Mouse (Mus musculus) heart, embryonic 11.5 days (tissue): ENCODE data around the gene Nr1h4. TPM values are rescaled to one million over a fixed set of nuclear protein-coding genes. Genes with fewer than 3 reads are reported as not detected.

Experiments used
- ATAC-seq: fragments of 200-750 bp; cut with Nextera tagmentation; replicated peaks from 2 replicates; pipeline ENCODE4 v1.8.0; 2017; ENCODE audit warnings: moderate library complexity; ENCODE audit not compliant: insufficient number of reproducible peaks, low FRiP score, low TSS enrichment
- H3K27ac ChIP-seq: fragments of 300-500 bp; sonication (generic); 2 replicates; pipeline ENCODE4 v1.5.1; 2014; ENCODE audit warnings: mild to moderate bottlenecking, low read depth, low read length
- H3K27me3 ChIP-seq: fragments of 300-500 bp; sonication (generic); 2 replicates; pipeline ENCODE4 v1.6.1; 2014; ENCODE audit warnings: mild to moderate bottlenecking, low read length, mixed read lengths; ENCODE audit not compliant: control insufficient read depth, insufficient read depth
- H3K36me3 ChIP-seq: fragments of 300-500 bp; sonication (generic); 2 replicates; pipeline ENCODE4 v1.6.1; 2014; ENCODE audit warnings: mild to moderate bottlenecking, low read length, moderate library complexity, mixed read lengths; ENCODE audit not compliant: control insufficient read depth, insufficient read depth
- H3K4me1 ChIP-seq: fragments of 300-500 bp; sonication (generic); 2 replicates; pipeline ENCODE4 v1.6.1; 2014; ENCODE audit warnings: low read length; ENCODE audit not compliant: control insufficient read depth, insufficient read depth
- H3K4me2 ChIP-seq: fragments of 300-500 bp; sonication (generic); 2 replicates; pipeline ENCODE4 v1.6.1; 2014; ENCODE audit warnings: mild to moderate bottlenecking, moderate library complexity
- H3K4me3 ChIP-seq: fragments of 300-500 bp; sonication (generic); 2 replicates; pipeline ENCODE4 v1.5.1; 2014; ENCODE audit warnings: low read depth, low read length
- H3K9ac ChIP-seq: fragments of 300-500 bp; sonication (generic); 2 replicates; pipeline ENCODE4 v1.6.1; 2014; ENCODE audit warnings: mild to moderate bottlenecking, low read depth, low read length, moderate library complexity
- H3K9me3 ChIP-seq: fragments of 300-500 bp; sonication (generic); replicated peaks from 2 replicates; pipeline ENCODE4 v1.6.1; 2016; ENCODE audit warnings: low read length; ENCODE audit not compliant: control insufficient read depth
- WGBS: fragments of 180-500 bp; shearing (Covaris S2); extraction: QIAGEN DNeasy Blood & Tissue Kit; methylation state at CpG from one replicate; pipeline ENCODE4 v1.1.7; 2014; ENCODE audit not compliant: insufficient replicate concordance; 5-methylcytosine and 5-hydroxymethylcytosine counted together
- polyA plus RNA-seq: library from polyadenylated mRNA; unstranded; fragments of >200 nt; fragmentation: Nextera tagmentation; extraction: Ambion mirVana; gene quantifications from 2 replicates; pipeline ENCODE4 v1.2.1, GENCODE M21; 2014

The Nr1h4 gene
- polyA plus RNA-seq, 1 experiment from 2014 or later, result 0.97 TPM

DNA sequence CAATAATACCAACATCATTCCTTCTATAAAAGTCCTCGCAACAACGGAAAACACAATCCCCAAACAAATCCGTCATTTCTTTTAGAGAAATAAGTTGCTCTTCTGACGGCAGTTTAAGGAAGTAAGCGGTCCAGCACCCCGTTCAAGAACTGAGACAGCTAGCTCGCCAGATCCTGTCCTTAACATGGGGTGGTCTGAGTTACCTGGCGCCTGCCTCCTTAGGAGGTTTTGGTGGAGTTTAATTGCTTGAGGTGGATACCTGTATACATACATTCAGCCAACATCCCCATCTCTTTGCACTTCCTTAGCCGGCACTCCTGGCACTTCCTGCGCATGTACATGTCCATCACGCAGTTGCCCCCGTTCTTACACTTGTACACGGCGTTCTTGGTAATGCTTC lies 50.3 kb downstream of the Nr1h4 start:
- H3K9ac ChIP-seq, result no peak overlapping the region
- H3K36me3 ChIP-seq, result no peaks in the 10 kb centered on the region
- no peak for ATAC-seq
- H3K9me3 ChIP-seq, result no peaks in the 10 kb centered on the region
- H3K4me3 ChIP-seq, result no peak overlapping the region
- H3K27ac ChIP-seq, result no peak overlapping the region
- no peaks in the 10 kb centered on the region for H3K4me1 ChIP-seq
- 88% methylated on average over 14 of the region's 14 CpGs for WGBS
- no peak overlapping the region for H3K4me2 ChIP-seq
- H3K27me3 ChIP-seq, result no peaks in the 10 kb centered on the region

DNA sequence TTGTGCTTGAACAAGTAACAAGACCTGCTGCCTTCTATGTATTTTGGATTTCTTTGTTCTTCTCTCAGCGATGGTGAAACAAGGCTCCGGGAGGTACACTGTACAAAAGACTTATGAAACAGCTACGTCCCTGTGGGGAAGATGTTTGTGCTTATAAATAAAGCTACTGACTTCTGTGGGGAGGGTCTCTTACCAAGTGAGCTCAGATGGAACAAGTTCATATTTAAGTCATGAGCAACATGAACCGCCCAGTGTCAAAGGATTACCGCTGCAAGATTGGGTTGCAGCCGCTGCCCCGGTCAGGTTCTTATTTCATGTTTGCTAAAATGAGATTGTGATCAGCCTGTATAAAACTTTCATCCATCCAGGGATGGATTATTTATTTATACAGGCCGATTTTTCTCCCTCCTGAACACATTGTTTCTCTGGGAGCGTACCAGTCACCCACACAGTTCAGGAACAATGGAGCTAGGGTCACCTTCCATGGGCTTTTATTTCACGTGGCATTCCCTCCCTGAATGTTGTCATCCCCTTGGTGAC lies 51.2 kb downstream of the Nr1h4 start:
- Histone ChIP-seq H3K4me1 (no peaks in the 10 kb centered on the region), H3K27me3 (no peaks in the 10 kb centered on the region), H3K36me3 (no peaks in the 10 kb centered on the region), H3K9me3 (no peaks in the 10 kb centered on the region), H3K4me2 (no peak overlapping the region), H3K27ac (no peak overlapping the region), H3K4me3 (no peak overlapping the region), H3K9ac (no peak overlapping the region)
- 77% methylated on average over 10 of the region's 10 CpGs for WGBS
- ATAC-seq, result no peak

DNA sequence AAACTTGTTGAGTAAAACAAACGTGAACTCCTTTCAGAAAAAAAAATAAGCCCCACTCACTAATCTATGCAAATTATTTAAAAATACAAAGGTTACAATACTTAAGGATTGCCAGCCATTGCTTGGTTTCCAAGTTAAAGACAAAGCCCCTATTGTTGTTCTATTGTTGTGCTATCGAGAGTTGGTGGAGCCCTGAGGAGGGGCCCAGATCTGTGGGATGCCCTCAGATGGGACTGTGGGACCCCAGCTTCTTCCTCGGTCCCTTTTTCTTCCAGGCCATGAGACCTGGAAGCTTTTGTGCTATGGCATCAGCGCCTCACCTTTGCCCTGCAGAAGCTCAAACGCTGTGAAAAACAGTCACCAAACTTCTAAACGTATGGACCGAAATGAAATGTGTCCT lies 51.7 kb downstream of the Nr1h4 start:
- Histone ChIP-seq H3K9ac (no peak overlapping the region), H3K4me3 (no peak overlapping the region), H3K4me1 (no peaks in the 10 kb centered on the region), H3K27ac (no peak overlapping the region), H3K4me2 (no peak overlapping the region), H3K9me3 (no peaks in the 10 kb centered on the region), H3K36me3 (no peaks in the 10 kb centered on the region), H3K27me3 (no peaks in the 10 kb centered on the region)
- ATAC-seq, result no peak
- WGBS, result 65% methylated on average over 7 of the region's 7 CpGs

DNA sequence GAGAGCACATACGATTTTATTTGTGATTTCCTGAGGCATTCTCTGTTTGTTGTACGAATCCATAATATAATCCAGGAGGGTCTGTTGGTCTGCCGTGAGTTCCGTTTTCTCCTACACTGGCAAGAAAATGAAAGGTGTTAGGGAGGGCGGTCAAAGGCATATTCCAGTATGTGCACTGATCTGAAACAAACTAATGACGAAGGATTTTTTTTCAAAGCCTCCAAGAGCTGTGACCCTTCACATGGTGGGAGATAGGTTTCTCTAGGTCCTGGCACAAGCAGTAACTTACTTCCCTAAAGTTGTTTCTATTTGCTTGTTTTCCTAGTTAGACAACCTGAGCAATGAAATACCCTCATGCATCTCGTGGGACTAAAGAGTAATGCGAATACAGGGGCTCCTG lies 54.6 kb downstream of the Nr1h4 start:
- no peak for ATAC-seq
- no peaks in the 10 kb centered on the region for H3K9me3 ChIP-seq
- no peak overlapping the region for H3K4me3 ChIP-seq
- H3K36me3 ChIP-seq, result no peaks in the 10 kb centered on the region
- whole genome bisulfite sequencing, result 85% methylated on average over 8 of the region's 8 CpGs
- H3K4me1 ChIP-seq, result no peaks in the 10 kb centered on the region
- H3K27ac ChIP-seq, result no peak overlapping the region
- H3K4me2 ChIP-seq, result no peak overlapping the region
- no peak overlapping the region for H3K9ac ChIP-seq
- H3K27me3 ChIP-seq, result no peaks in the 10 kb centered on the region

DNA sequence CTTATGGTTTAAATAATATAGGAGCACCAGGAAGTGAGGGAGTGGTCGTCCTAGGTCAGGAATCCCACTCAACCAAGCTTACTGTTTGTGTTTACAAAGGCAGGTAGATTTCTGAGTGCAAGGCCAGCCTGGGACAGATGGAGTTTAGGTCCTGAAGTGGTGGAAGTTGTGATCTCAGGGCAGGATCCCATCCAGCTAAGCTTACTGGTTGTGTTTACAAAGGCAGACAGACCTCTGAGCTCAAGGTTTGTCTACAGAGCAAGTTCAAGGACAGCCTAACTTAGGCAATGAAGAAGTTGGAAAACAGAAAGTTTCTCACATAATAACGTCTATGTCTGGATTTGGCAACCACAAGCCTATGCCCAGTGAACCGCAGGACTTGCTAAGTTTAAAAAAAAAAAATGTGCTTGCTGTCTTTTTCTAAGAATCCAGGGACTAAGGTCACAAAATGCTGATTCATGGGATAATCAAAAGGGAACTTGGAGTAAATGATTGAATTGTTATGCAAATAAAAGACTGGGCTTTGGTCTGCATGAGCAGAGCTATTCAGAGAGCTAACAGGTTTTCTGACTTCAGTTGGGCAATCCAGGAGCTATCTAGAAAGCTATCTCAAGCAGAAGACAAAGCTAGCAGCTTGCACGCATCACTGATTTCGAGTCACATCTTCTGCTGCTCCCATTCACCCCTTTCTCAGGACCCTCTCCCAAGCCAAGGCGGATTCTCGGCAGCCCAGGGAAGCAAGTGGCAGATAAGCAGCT lies 62.6 kb downstream of the Nr1h4 start:
- Histone ChIP-seq H3K4me3 (no peak overlapping the region), H3K27ac (no peak overlapping the region), H3K4me2 (no peak overlapping the region), H3K36me3 (no peaks in the 10 kb centered on the region), H3K9ac (no peak overlapping the region), H3K27me3 (no peaks in the 10 kb centered on the region), H3K4me1 (no peaks in the 10 kb centered on the region), H3K9me3 (peaks cover 4% of the 10 kb centered on the region; the same call in 1 of the 2 replicates)
- WGBS, result 70% methylated on average over 7 of the region's 7 CpGs
- ATAC-seq, result no peak

DNA sequence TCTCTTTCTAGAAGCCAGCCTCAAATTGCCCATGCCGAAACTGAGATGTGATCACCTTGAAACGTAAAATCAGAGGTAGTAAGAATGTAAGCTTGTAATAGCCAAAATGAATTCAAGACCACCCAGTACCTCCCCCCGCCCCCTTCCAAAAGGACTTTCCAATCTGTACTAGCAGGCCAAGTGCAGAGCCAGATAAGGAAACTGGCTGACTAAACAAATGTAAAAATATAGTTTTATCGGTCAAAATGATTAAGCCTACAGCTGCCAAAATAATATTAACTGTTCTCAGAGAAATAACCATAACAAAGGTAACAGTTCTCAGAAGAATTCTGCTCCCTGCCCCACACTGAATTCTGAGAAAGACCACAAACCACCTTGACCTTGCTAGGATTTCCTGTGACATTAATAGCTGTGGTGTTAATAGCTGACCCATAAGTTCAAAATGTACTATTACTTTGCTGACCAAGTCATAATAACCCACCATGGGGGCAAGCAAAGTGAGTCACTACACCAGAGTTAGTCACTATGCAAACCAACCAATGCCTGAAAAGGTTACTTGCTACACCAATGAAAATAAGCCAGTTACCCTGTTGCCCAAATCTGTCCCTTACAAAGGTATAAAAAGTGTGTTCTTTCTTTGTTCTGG lies 68.5 kb downstream of the Nr1h4 start:
- no peak for ATAC-seq
- Histone ChIP-seq H3K27me3 (no peaks in the 10 kb centered on the region), H3K4me2 (no peak overlapping the region), H3K36me3 (no peaks in the 10 kb centered on the region), H3K4me3 (no peak overlapping the region), H3K9me3 (peaks cover 1% of the 10 kb centered on the region; the same call in 1 of the 2 replicates), H3K27ac (no peak overlapping the region), H3K9ac (no peak overlapping the region), H3K4me1 (no peaks in the 10 kb centered on the region)
- 74% methylated on average over 4 of the region's 4 CpGs for WGBS

DNA sequence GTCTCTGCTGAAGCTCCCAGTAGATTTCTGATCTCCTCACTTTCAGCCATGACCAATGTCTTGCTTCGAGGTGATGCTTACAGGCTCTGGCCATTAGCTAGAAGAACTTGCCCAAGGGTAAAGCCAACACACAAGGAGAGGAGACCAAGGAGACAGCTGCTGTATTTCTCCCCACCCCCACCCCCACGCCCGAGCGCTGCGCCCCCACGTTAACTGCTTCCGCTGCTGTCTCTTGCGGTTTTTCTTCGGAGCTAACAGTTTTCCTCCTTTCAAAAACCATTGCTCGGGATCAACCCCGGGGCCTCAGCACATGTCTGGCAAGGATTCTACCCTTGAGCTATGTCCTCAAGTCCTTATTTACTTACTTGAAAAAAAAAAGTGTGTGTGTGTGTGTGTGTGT lies 70.5 kb downstream of the Nr1h4 start:
- no peaks in the 10 kb centered on the region for H3K9me3 ChIP-seq
- H3K36me3 ChIP-seq, result no peaks in the 10 kb centered on the region
- no peaks in the 10 kb centered on the region for H3K27me3 ChIP-seq
- H3K9ac ChIP-seq, result no peak overlapping the region
- no peak overlapping the region for H3K27ac ChIP-seq
- no peak overlapping the region for H3K4me3 ChIP-seq
- no peaks in the 10 kb centered on the region for H3K4me1 ChIP-seq
- no peak for ATAC-seq
- H3K4me2 ChIP-seq, result no peak overlapping the region
- 75% methylated on average over 11 of the region's 11 CpGs for WGBS

DNA sequence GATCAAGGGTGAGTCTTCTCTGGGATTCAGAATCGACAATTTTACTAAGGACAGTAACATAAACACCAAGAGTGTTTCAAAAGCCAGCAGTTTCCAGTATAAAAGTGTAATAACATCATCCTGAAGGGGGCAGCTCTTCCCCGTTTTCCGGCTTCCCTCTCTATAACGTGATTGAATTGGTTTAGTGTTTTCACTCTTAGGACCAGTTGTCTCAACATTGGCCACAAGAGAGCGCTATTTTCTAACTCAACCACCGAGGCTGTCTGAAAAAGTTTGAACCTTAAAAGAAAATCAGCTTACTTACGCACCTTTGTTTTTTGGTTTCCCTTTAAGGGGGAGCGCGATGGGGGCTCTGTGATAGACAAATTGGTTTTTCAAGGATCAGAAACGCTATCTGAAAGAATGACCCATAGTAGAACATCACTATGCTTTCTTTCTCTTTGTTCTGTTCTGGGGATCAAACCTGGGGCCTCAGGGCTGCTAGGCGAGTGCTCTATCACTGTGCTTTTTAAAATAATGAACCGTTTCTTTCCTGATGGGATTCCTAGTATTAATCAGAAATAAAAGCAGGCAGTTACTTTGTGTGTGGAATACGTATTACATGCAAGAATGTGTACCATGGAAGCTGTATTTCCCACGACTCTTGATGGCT lies 71.4 kb downstream of the Nr1h4 start:
- WGBS, result 22% methylated on average over 14 of the region's 14 CpGs

More for the DNA sequence above, 71.4 kb downstream of the Nr1h4 start:
- no peaks in the 10 kb centered on the region for H3K36me3 ChIP-seq
- no peak overlapping the region for H3K4me3 ChIP-seq
- peak overlapping the region; percentile 24 for H3K4me2 ChIP-seq
- no peaks in the 10 kb centered on the region for H3K9me3 ChIP-seq
- no peak for ATAC-seq
- H3K4me1 ChIP-seq, result no peaks in the 10 kb centered on the region
- H3K27ac ChIP-seq, result no peak overlapping the region
- H3K9ac ChIP-seq, result no peak overlapping the region
- H3K27me3 ChIP-seq, result no peaks in the 10 kb centered on the region
